Mouse (Mus musculus) heart, adult 2 months (tissue): ENCODE results near the gene Atad3a.

Experiments
- CTCF ChIP-seq: fragments of 200-600 bp; IDR thresholded peaks from 2 replicates; pipeline ENCODE4 v1.8.1; 2022; ENCODE audit warnings: antibody characterized with exemption, mild to moderate bottlenecking, moderate library complexity
- EP300 ChIP-seq: fragments of 200-500 bp; IDR thresholded peaks from 2 replicates; pipeline ENCODE4 v1.6.1; 2011; ENCODE audit warnings: low read depth, low read length, control low read depth; ENCODE audit not compliant: insufficient read depth
- POLR2A ChIP-seq: fragments of 200-500 bp; IDR thresholded peaks from 2 replicates; pipeline ENCODE4 v1.6.1; 2011; ENCODE audit warnings: mild to moderate bottlenecking, low read depth, low read length, control low read depth; ENCODE audit not compliant: insufficient read depth

DNA sequence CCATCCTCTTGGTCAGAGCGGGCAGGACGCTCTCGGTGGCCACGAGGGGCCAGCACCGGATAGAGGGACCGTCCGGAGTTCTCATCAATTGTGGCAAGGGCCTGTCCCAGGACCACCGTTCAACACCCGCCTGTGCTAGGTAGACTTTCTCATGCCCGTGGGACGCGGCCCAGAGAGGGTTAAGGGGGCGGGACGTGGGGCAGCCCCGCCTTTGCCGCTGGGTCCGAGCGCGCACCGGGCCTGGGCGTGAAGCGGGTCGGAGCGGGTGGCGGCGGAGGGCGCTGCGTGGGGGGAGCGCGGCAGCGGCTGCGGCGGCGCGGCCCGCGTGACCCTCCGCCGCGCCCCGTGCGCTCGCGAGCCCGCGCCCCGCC lies 66.8 kb downstream of the Atad3a start, which contains the start of gene Fndc10:
- TF ChIP-seq POLR2A (no peak), CTCF (peak; percentile 21; the same call in 1 of the 2 replicates), EP300 (no peak)
